Mouse (Mus musculus) small intestine, adult 2 months (tissue): Measurements from ENCODE around the gene Syngr1.
A peak's percentile ranks its signal among the peaks of the same experiment; 100 is the strongest.

Experiments
- CTCF ChIP-seq: fragments of 200-500 bp; IDR thresholded peaks from 2 replicates; pipeline ENCODE4 v1.5.1; 2012; ENCODE audit warnings: low read depth, mild to moderate bottlenecking, control low read depth, inconsistent platforms, low read length, moderate library complexity, mixed read lengths; ENCODE audit not compliant: insufficient replicate concordance, insufficient read length; ENCODE audit errors: extremely low read depth
- POLR2A ChIP-seq: fragments of 200-500 bp; IDR thresholded peaks from 2 replicates; pipeline ENCODE4 v1.6.1; 2012; ENCODE audit warnings: low read depth, mild to moderate bottlenecking, control low read depth, inconsistent platforms, low read length, moderate library complexity

DNA sequence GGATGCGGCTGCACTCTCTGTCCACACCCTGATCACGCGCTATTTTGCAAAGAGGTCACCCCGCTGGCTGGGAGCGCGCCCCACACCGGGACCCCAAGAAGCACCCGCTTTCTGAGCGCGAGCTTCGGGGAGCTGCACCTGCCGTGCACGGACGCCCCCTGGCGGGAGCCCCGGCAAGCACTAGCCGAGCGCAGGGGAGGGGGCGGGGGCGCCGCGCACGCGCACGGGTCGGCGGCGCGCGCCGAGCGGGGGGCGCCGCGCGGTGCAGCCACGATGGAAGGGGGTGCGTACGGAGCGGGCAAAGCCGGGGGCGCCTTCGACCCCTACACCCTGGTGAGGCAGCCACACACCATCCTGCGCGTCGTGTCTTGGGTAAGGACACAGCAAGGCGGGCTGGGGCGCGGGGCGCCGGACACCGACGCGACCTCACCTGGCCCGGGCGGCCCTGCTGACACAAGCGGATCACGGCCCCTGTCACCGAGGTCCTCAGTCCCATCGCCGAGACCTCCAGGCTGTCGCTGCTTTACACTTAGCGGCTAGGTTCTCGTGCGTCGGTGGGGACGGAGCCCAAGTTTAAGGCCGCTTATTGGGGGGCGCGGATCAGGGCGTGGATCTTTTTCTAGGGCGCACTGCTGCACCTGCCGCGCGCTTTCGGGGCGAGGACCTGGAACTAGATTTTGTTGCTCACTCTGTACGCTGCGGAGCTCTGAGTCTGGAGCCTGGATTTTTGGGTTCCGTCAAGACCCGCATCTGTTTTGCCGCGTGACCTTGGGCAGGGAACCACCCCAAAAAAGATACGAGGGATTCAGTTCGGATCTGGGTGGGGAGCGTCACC, at the start of gene Syngr1, which contains the start of gene Rpl3:
- TF ChIP-seq POLR2A = no peak
- TF ChIP-seq CTCF = peak; percentile 63
